Mouse (Mus musculus): Measurements from ENCODE around the gene Vmn2r69.

Vmn2r69 gene

DNA sequence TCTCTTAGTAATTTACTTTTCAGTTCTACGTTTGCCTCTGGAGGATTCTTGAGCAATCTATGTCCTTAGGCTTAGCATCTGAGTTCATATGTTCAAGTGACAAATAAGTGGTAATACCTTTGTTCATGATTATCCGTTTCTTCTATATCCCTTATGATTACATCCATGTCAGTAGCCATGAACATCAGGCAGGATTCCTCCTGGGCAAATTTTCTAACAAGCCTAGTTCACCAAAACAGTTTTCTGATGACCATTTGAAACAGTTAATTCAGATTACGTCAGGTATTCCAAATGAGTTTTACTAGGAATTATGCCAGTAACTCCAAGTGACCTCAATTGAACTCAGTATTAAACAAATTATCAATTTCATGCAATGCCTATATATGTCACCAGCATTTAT, at the start of gene Vmn2r69:
Gene Vmn2r69, minus strand, starts transcription at position 101 of the 400 bp plus-strand sequence.
- DNase-seq (ENCODE audit: low spot score), result no peak

Measured in urinary bladder, postnatal 14 days (tissue).